Mouse (Mus musculus): ENCODE measurements around the gene G430095P16Rik. TPM values are rescaled to one million over a fixed set of nuclear protein-coding genes. Genes with fewer than 3 reads are reported as not detected.

The G430095P16Rik gene
- polyA plus RNA-seq (2012; rRNA removed) = 4.8 and 5.8 TPM in 2 replicates

GRCm38 (mm10) chr8:84722850-84723570, at the start of gene G430095P16Rik:
Gene G430095P16Rik, plus strand, starts transcription at chr8:84723007.

GRCm38 (mm10) chr8:84686191-84687002, 36.4 kb upstream of the G430095P16Rik start, which contains the start of gene Trmt1:
Gene Trmt1, plus strand, starts transcription at chr8:84686307.

GRCm38 (mm10) chr8:84687705-84688100, 35.1 kb upstream of the G430095P16Rik start, which contains the start of gene Nacc1:
Gene Nacc1, minus strand, starts transcription at chr8:84687862.

GRCm38 (mm10) chr8:84700941-84701911, 21.6 kb upstream of the G430095P16Rik start, which contains the start of gene Lyl1:
Gene Lyl1, plus strand, starts transcription at chr8:84701457.

Other genes starting within 250 kb of the G430095P16Rik start
- gene Ier2, start 60.2 kb upstream of the G430095P16Rik start, polyA plus RNA-seq (2012; rRNA removed) = 9.2 and 10.3 TPM in 2 replicates
- gene Trmt1, start 36.7 kb upstream of the G430095P16Rik start, polyA plus RNA-seq (2012; rRNA removed) = 29.6 and 34.7 TPM in 2 replicates
- gene Nacc1, start 35.1 kb upstream of the G430095P16Rik start, polyA plus RNA-seq (2012; rRNA removed) = 12.1 and 13.7 TPM in 2 replicates
- gene Lyl1, start 21.6 kb upstream of the G430095P16Rik start, polyA plus RNA-seq (2012; rRNA removed) = 27.0 and 27.4 TPM in 2 replicates
- 1.3 and 1.7 TPM in 2 replicates for gene Nfix, start 77.3 kb downstream of the G430095P16Rik start, polyA plus RNA-seq (2012; rRNA removed)
- 1.9 and 2.0 TPM in 2 replicates for gene Dand5, start 99.8 kb downstream of the G430095P16Rik start, polyA plus RNA-seq (2012; rRNA removed)
- gene Gadd45gip1, start 108.5 kb downstream of the G430095P16Rik start, polyA plus RNA-seq (2012; rRNA removed) = 25.2 and 27.4 TPM in 2 replicates
- 108 and 113 TPM in 2 replicates for gene Rad23a, start 117.7 kb downstream of the G430095P16Rik start, polyA plus RNA-seq (2012; rRNA removed)
- 389 and 417 TPM in 2 replicates for gene Calr, start 123.9 kb downstream of the G430095P16Rik start, polyA plus RNA-seq (2012; rRNA removed)
- gene Farsa, start 134.0 kb downstream of the G430095P16Rik start, polyA plus RNA-seq (2012; rRNA removed) = 37.4 and 40.3 TPM in 2 replicates
- 11.5 and 11.9 TPM in 2 replicates for gene Syce2, start 149.1 kb downstream of the G430095P16Rik start, polyA plus RNA-seq (2012; rRNA removed)
- gene Gcdh, start 170.9 kb downstream of the G430095P16Rik start, polyA plus RNA-seq (2012; rRNA removed) = 84.3 and 97.5 TPM in 2 replicates
- gene Klf1, start 178.9 kb downstream of the G430095P16Rik start, polyA plus RNA-seq (2012; rRNA removed) = 82.0 and 97.2 TPM in 2 replicates
- 12.9 and 13.0 TPM in 2 replicates for gene Dnase2a, start 185.6 kb downstream of the G430095P16Rik start, polyA plus RNA-seq (2012; rRNA removed)
- 0.07 and 0.08 TPM in 2 replicates for gene Mast1, start 214.4 kb downstream of the G430095P16Rik start, polyA plus RNA-seq (2012; rRNA removed)
- gene Rtbdn, start 224.0 kb downstream of the G430095P16Rik start, polyA plus RNA-seq (2012; rRNA removed) = not detected in 2 replicates
- gene Gm49661, start 246.4 kb downstream of the G430095P16Rik start, polyA plus RNA-seq (2012; rRNA removed) = 0.58 TPM in 1 of 2 replicates, not detected in the other
- gene Prdx2, start 246.6 kb downstream of the G430095P16Rik start, polyA plus RNA-seq (2012; rRNA removed) = 467 and 538 TPM in 2 replicates
- 37.4 and 40.1 TPM in 2 replicates for gene Rnaseh2a, start 246.8 kb downstream of the G430095P16Rik start, polyA plus RNA-seq (2012; rRNA removed)

Measured in liver, embryonic 18 days (tissue).